Mouse (Mus musculus): ENCODE data around the gene Acaca. TPM values are rescaled to one million over a fixed set of nuclear protein-coding genes. Genes with fewer than 3 reads are reported as not detected.

The Acaca gene
- polyA plus RNA-seq, 1 experiment, result 52.2 TPM

- H3K4me1 ChIP-seq (ENCODE audit: control insufficient read depth, insufficient read depth, low read length), result no peaks in the 10 kb centered on the region
- no peak overlapping the region for H3K4me3 ChIP-seq (ENCODE audit: insufficient read depth, low read length)
- no peak overlapping the region for H3K27ac ChIP-seq (ENCODE audit: insufficient read depth, low read length)
- TF ChIP-seq CTCF (IDR thresholded peaks at IDR 0.05; ENCODE audit: borderline replicate concordance, insufficient read depth, low read length), result no peak
Measured at GRCm38 (mm10) chr11:84107137-84107536, 22.3 kb upstream of the Acaca start.

GRCm38 (mm10) chr11:84113623-84114022, 15.8 kb upstream of the Acaca start:
- TF ChIP-seq POLR2A (IDR thresholded peaks at IDR 0.05; ENCODE audit: low read depth, low read length), result no peak
- no peak for TF ChIP-seq CTCF (IDR thresholded peaks at IDR 0.05; ENCODE audit: borderline replicate concordance, insufficient read depth, low read length)
- H3K4me3 ChIP-seq (ENCODE audit: insufficient read depth, low read length), result no peak overlapping the region
- H3K27ac ChIP-seq (ENCODE audit: insufficient read depth, low read length), result peak overlapping the region; percentile 61; the same call in 1 of the 2 replicates

GRCm38 (mm10) chr11:84115646-84116045, 13.8 kb upstream of the Acaca start:
- Histone ChIP-seq H3K4me3 (ENCODE audit: insufficient read depth, low read length) (no peak overlapping the region), H3K4me1 (ENCODE audit: control insufficient read depth, insufficient read depth, low read length) (no peaks in the 10 kb centered on the region), H3K27ac (ENCODE audit: insufficient read depth, low read length) (no peak overlapping the region)
- TF ChIP-seq CTCF (IDR thresholded peaks at IDR 0.05; ENCODE audit: borderline replicate concordance, insufficient read depth, low read length) (no peak), POLR2A (IDR thresholded peaks at IDR 0.05; ENCODE audit: low read depth, low read length) (no peak)

More at GRCm38 (mm10) chr11:84113623-84114022, 15.8 kb upstream of the Acaca start:
- no peaks in the 10 kb centered on the region for H3K4me1 ChIP-seq (ENCODE audit: control insufficient read depth, insufficient read depth, low read length)

GRCm38 (mm10) chr11:84116221-84116620, 13.3 kb upstream of the Acaca start:
- TF ChIP-seq CTCF (IDR thresholded peaks at IDR 0.05; ENCODE audit: borderline replicate concordance, insufficient read depth, low read length) (no peak), POLR2A (IDR thresholded peaks at IDR 0.05; ENCODE audit: low read depth, low read length) (no peak)
- Histone ChIP-seq H3K4me3 (ENCODE audit: insufficient read depth, low read length) (no peak overlapping the region), H3K4me1 (ENCODE audit: control insufficient read depth, insufficient read depth, low read length) (no peaks in the 10 kb centered on the region), H3K27ac (ENCODE audit: insufficient read depth, low read length) (no peak overlapping the region)

GRCm38 (mm10) chr11:84117431-84117830, 12.0 kb upstream of the Acaca start:
- no peaks in the 10 kb centered on the region for H3K4me1 ChIP-seq (ENCODE audit: control insufficient read depth, insufficient read depth, low read length)
- no peak overlapping the region for H3K4me3 ChIP-seq (ENCODE audit: insufficient read depth, low read length)
- TF ChIP-seq POLR2A (IDR thresholded peaks at IDR 0.05; ENCODE audit: low read depth, low read length) (no peak), CTCF (IDR thresholded peaks at IDR 0.05; ENCODE audit: borderline replicate concordance, insufficient read depth, low read length) (no peak)
- no peak overlapping the region for H3K27ac ChIP-seq (ENCODE audit: insufficient read depth, low read length)

GRCm38 (mm10) chr11:84121051-84121956, 8.2 kb upstream of the Acaca start:
- TF ChIP-seq POLR2A (IDR thresholded peaks at IDR 0.05; ENCODE audit: low read depth, low read length) (no peak), CTCF (IDR thresholded peaks at IDR 0.05; ENCODE audit: borderline replicate concordance, insufficient read depth, low read length) (no peak)
- Histone ChIP-seq H3K27ac (ENCODE audit: insufficient read depth, low read length) (no peak overlapping the region), H3K4me1 (ENCODE audit: control insufficient read depth, insufficient read depth, low read length) (no peaks in the 10 kb centered on the region)

GRCm38 (mm10) chr11:84127977-84128376, 1.5 kb upstream of the Acaca start:
- TF ChIP-seq POLR2A (IDR thresholded peaks at IDR 0.05; ENCODE audit: low read depth, low read length), result no peak
- Histone ChIP-seq H3K27ac (ENCODE audit: insufficient read depth, low read length) (no peak overlapping the region), H3K4me3 (ENCODE audit: insufficient read depth, low read length) (no peak overlapping the region), H3K4me1 (ENCODE audit: control insufficient read depth, insufficient read depth, low read length) (no peaks in the 10 kb centered on the region)

More at GRCm38 (mm10) chr11:84121051-84121956, 8.2 kb upstream of the Acaca start:
- no peak overlapping the region for H3K4me3 ChIP-seq (ENCODE audit: insufficient read depth, low read length)

GRCm38 (mm10) chr11:84129799-84130185, 320 bp downstream of the Acaca start:
- TF ChIP-seq CTCF (IDR thresholded peaks at IDR 0.05; ENCODE audit: borderline replicate concordance, insufficient read depth, low read length) (no peak), POLR2A (IDR thresholded peaks at IDR 0.05; ENCODE audit: low read depth, low read length) (no peak)
- no peak overlapping the region for H3K27ac ChIP-seq (ENCODE audit: insufficient read depth, low read length)
- no peaks in the 10 kb centered on the region for H3K4me1 ChIP-seq (ENCODE audit: control insufficient read depth, insufficient read depth, low read length)
- peak overlapping the region; percentile 64 for H3K4me3 ChIP-seq (ENCODE audit: insufficient read depth, low read length)

GRCm38 (mm10) chr11:84134331-84134860, 4.9 kb downstream of the Acaca start:
- H3K27ac ChIP-seq (ENCODE audit: insufficient read depth, low read length), result no peak overlapping the region
- H3K4me3 ChIP-seq (ENCODE audit: insufficient read depth, low read length), result no peak overlapping the region
- no peaks in the 10 kb centered on the region for H3K4me1 ChIP-seq (ENCODE audit: control insufficient read depth, insufficient read depth, low read length)
- TF ChIP-seq POLR2A (IDR thresholded peaks at IDR 0.05; ENCODE audit: low read depth, low read length) (no peak), CTCF (IDR thresholded peaks at IDR 0.05; ENCODE audit: borderline replicate concordance, insufficient read depth, low read length) (no peak)

- Histone ChIP-seq H3K27ac (ENCODE audit: insufficient read depth, low read length) (no peak overlapping the region), H3K4me1 (ENCODE audit: control insufficient read depth, insufficient read depth, low read length) (no peaks in the 10 kb centered on the region), H3K4me3 (ENCODE audit: insufficient read depth, low read length) (no peak overlapping the region)
- TF ChIP-seq POLR2A (IDR thresholded peaks at IDR 0.05; ENCODE audit: low read depth, low read length), result no peak
- TF ChIP-seq CTCF (IDR thresholded peaks at IDR 0.05; ENCODE audit: borderline replicate concordance, insufficient read depth, low read length), result no peak
Measured at GRCm38 (mm10) chr11:84136453-84136852, 7.0 kb downstream of the Acaca start.

Measured in embryonic fibroblast, embryonic 13.5 days (primary cell).